Mouse (Mus musculus) erythroid progenitor cell, adult 5-6 weeks (primary cell): ENCODE measurements around the gene Slf2. TPM values are rescaled to one million over a fixed set of nuclear protein-coding genes. Genes with fewer than 3 reads are reported as not detected.

ENCODE experiments used
- ATAC-seq: replicated peaks from 2 replicates; pipeline ENCODE4 v1.8.0; 2016; ENCODE audit warnings: moderate number of reproducible peaks, mild to moderate bottlenecking, moderate TSS enrichment, inconsistent platforms; ENCODE audit not compliant: poor library complexity, low FRiP score, severe bottlenecking
- total RNA-seq, 2 experiments: library from RNA; stranded (forward) in 1 of 2; stranded (reverse) in 1 of 2; fragments of 150-400 nt in 1 of 2; fragments of 186-747, 209-891 nt in 1 of 2; gene quantifications; 2 replicates each; pipeline versions ENCODE4 v1.2.3 to v1.2.4; 2015 to 2017; ENCODE audit warnings: low replicate concordance in 2 of 2

Gene Slf2
- total RNA-seq, 2 experiments from 2014 or later: 26.5 to 27.2 TPM

- ATAC-seq: no peak
Observed at GRCm38 (mm10) chr19:44977148-44977547, 46.2 kb downstream of the Slf2 start.

DNA sequence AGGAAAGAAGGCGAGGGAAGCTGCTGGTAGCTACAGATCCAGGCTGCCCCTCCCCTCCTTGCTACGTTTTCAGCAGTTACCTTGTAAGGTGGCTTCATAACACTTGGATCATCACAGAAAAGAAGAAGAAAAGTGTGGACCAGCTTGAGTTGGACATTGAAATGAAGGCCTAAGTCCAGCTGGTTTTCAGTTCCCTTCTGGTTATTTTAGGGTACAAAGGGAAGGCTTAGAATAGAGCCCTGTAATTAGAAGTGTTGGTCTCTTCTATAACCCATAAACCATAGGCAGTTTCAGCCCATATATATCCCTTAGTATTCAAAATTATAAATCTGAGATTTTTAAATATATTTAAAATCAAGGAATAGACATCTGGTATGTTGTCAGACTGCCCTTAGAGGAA lies 49.8 kb downstream of the Slf2 start:
- no peak for ATAC-seq

- no peak for ATAC-seq
Observed at GRCm38 (mm10) chr19:44982477-44983115, 51.6 kb downstream of the Slf2 start.

DNA sequence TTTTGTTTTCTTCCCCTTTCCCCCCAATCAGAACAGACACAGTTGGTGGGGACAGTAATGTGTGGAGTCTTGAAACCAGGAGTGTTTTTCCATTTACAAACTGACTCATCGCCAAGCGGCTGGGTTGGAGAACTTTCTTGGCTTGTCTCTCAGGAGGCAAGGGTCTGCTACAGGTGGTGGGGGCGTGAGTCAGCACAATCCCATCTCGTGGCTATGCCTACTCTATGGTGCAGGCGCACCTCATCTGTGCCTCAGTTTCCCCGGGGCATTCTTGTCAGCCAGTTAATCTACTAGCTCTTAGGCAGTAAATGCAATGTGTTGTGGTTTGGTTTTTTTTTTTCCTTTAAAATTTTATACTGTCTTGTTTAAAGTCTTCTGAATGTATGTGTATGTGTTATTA lies 52.4 kb downstream of the Slf2 start:
- no peak for ATAC-seq

DNA sequence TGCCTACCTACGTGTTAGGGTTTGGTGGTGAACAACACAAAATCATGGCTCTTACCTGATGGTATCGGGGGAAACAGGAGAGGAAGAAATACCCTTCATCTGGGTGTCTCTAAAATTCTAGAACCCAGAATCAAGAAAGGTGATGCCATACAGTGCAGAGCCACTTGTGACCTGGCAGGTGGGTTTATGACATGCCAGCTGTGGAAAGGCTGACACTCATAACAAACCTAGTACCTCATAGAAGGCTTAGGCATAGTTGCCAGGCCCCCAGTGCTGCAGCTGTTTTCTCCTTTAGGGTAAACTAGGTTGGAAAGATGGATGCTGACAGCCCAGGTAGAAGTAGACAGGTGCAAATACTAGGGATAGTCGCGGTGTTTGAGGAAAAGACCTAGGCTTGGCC lies 53.5 kb downstream of the Slf2 start:
- no peak for ATAC-seq

DNA sequence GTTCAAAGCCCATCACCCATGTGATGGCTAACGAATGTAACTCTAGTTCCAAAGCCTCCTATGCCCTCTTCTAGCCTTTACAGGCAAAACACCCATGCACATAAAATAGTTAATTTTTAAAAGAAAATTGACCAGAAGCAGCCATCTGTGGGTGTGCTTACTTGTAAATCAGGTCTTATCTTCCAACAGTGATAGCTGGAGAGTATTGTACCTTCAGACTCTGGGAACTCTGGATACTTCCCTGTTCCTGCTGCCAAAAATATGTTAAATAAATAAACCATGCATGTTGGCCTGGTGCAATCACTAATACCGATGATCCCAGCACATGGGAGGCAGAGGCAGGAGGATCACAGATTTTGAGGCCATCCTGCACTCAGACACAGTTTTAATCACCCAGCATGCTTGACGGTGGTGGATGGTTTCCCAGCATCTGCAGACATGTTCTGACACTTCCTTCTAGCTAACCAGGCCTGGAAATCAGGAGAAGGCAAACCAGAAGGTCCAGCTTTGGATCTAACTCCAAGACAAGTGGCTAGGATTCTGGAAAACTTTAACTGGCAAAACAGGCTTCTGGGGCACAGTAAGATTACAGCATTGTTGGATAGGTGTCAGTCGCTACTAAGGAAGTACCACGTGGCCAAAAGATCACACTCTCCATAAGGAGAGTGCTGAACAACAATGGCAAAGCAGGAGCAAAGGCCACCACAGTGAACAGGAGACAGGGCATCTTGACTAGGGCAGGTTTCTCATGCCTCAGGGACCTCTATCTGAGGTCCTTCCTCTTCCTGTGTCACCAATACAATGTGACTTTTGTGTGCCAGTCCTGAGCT lies 54.4 kb downstream of the Slf2 start:
- no peak for ATAC-seq

DNA sequence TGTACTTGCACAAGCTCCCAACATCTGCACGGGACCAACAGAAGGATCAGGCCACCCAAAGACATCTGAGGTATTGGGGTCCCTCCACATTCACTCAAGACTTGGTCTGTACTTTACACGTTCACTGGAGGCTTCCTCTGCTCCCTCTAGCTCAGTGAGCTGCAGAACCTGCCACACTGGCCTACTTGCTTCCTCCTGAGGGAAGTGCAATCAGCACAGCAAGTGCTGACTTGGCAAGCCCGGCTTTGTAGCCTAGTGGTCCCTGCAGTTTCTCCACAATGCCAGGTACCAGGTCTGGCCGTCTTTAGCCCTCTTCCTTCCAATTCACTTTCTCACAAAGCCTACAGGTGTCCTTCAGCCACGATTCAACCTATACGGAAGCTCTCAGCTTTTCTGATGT lies 56.1 kb downstream of the Slf2 start:
- no peak for ATAC-seq

- ATAC-seq: no peak
Observed at GRCm38 (mm10) chr19:44987851-44988250, 56.9 kb downstream of the Slf2 start.

DNA sequence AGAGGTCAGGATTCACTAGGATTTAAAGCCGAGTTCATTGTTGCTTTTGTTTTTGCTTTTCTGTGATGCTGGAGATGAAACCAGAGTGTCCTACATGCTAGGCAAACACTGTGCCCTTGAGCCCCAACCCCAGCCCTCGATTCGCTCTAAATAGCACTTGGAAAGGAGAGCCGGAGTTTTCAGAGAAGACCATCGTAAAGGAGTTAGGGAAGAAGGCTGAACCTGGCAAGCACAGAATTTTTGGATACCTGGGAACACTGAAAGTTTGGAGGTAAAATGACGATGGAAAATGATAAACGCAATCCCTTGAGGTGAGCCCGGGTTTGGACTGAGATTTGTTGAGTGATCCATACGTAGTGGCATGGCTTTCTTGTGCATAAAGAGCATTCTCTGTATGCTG lies 57.4 kb downstream of the Slf2 start:
- no peak for ATAC-seq

DNA sequence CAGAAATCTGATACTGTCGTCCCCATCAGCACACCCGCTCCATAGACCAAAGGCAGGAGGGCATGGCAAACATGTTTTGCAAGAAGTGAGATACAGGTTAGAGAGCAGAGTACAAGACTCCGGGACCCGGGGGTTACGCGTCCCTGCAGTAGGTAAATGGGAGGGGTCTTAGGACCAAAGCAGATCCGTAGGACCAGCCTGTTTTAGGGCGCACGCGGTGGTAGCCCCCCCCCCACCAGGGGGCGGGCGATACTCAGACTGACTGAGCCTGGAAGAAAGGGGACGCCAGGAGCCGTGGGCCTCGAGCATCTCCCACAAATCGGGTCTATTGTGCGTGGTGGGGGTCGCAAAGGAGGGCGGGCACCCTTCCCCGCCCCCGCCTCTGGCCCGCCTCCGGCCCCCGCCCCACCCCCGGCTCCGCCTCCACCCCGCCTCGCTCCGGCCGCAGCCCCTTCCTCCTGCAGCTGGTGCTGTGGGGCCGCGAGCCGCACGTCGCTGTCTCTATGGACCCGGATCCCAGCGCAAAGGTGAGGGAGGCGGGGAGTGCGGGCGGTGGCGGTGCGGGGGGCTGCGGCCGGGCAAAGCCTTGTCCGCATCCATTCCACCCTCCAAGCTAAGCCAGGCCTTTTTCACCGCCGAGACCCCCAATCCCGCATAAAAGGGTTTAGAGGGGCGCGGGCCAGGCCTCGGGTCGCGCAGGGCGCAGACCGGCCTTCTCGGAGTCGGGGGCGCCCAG lies 58.0 kb downstream of the Slf2 start, which contains the start of gene Sema4g:
Gene Sema4g, plus strand, starts transcription at position 271 of the 736 bp plus-strand sequence.
- ATAC-seq: no peak

- no peak for ATAC-seq
Observed at GRCm38 (mm10) chr19:44989567-44990495, 58.9 kb downstream of the Slf2 start.

- ATAC-seq: no peak
Observed at GRCm38 (mm10) chr19:44991031-44991430, 60.1 kb downstream of the Slf2 start.

DNA sequence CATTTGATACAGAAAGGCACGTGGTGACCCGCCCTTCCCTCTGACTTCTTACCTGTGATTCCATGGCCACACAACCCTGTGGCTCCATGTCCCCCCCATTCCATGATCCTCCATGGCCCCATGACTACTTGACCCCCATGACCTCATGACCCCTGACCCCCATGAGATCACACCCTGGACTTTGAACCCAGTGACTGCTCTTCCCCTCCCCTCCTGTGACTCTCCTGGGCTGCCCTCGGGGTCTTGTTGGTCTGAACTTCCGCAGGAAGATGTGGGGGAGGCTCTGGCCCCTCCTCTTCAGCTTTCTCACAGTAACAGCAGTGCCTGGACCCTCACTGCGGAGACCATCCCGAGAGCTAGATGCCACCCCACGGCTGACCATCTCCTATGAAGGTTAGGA lies 61.3 kb downstream of the Slf2 start:
- ATAC-seq: no peak

DNA sequence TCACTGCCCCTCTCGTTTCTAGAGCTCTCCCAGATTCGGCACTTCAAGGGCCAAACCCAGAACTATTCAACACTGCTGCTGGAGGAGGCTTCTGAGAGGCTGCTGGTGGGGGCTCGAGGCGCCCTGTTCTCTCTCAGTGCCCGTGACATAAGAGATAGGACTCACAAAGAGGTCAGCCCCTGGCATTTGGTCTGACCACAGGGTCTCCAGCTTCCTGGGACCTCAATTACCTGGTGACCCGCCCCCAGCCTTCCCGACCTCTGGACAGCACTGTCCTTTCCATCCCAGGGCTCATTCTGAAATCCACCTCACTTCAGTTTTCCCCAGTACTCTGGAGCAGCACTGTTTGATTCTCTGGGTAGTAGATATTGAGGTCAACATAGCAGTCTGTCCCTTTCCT lies 61.8 kb downstream of the Slf2 start:
- no peak for ATAC-seq

- no peak for ATAC-seq
Observed at GRCm38 (mm10) chr19:44997786-44998185, 66.8 kb downstream of the Slf2 start.

DNA sequence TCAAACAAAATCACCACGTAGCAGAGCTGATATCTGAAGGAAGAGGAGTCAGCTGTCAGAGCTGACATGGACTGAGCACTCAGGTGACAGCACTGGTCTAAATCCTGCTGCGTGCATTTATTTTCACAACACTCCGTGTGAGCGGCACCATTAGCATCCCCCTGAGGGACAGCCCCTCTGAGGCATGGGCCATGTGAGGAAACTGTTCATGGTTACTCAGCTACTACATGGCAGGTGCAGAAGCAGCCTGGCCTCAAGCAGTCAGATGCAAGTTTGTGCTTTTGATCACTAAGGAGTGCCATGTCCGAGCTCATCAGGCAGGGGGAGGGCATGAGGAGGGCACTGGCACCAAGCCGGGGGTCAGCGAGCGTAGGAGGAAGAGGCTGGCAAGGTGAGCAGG lies 68.7 kb downstream of the Slf2 start:
- ATAC-seq: no peak

DNA sequence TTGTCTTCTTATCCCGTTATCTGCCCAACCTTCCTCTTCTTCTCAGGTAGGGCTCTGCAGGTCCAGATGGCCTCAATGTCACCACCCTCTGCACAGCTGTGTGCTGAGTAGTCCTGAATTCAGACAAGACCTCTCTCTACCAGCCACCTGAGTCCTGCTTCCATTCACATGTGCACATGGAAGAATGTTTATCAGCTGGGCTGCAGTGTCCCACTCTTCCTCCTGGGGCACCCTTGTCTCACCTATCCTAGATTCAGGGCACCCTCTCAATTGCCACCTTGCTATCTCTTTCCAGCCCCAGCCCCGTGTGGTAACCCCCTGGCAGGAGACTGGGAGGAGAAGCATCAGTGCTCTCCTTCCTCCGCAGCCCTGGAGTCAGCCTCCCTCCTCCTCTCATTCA lies 71.3 kb downstream of the Slf2 start:
- no peak for ATAC-seq

- no peak for ATAC-seq
Observed at GRCm38 (mm10) chr19:45003740-45004516, 73.0 kb downstream of the Slf2 start.

- peak; percentile 76 for ATAC-seq
Observed at GRCm38 (mm10) chr19:45005444-45005843, 74.5 kb downstream of the Slf2 start, which contains the start of gene Twnk. TSS of gene Twnk (plus strand) at chr19:45005663.
